Mouse (Mus musculus): ENCODE results near the gene Fau. TPM values are rescaled to one million over a fixed set of nuclear protein-coding genes. Genes with fewer than 3 reads are reported as not detected.
A peak's percentile ranks its signal among the peaks of the same experiment; 100 is the strongest.

The Fau gene
- polyA plus RNA-seq, 1 experiment from 2014 or later = 831 TPM

DNA sequence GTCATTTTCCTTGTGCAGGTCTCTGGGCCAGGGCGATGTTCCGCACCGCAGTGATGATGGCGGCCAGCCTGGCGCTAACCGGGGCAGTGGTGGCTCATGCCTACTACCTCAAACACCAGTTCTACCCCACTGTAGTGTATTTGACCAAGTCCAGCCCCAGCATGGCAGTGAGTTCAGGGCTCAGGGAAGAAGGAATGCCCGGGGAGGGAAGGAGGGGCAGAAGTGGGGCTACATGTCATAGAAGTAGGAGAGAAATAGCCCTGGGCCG, 9.8 kb upstream of the Fau start:
- WGBS = 90% methylated on average over 8 of the region's 8 CpGs

GRCm38 (mm10) chr19:6048681-6049410, 8.8 kb upstream of the Fau start:
- Histone ChIP-seq H3K9me3 (no peaks in the 10 kb centered on the region), H3K27me3 (replicated peaks; ENCODE audit: low read depth, poor library complexity, severe bottlenecking) (no peaks in the 10 kb centered on the region), H3K27ac (replicated peaks) (no peak overlapping the region), H3K36me3 (replicated peaks) (peaks cover 60% of the 10 kb centered on the region), H3K4me1 (peaks cover 26% of the 10 kb centered on the region), H3K4me3 (peak overlapping the region; percentile 82; the same call in 1 of the 2 replicates)
- 87% methylated on average over 11 of the region's 11 CpGs for WGBS
- DNase-seq (ENCODE audit: low spot score) = no peak

More for the DNA sequence above, 9.8 kb upstream of the Fau start:
- H3K27me3 ChIP-seq (replicated peaks; ENCODE audit: low read depth, poor library complexity, severe bottlenecking) = no peaks in the 10 kb centered on the region
- DNase-seq (ENCODE audit: low spot score) = no peak
- peaks cover 50% of the 10 kb centered on the region for H3K36me3 ChIP-seq (replicated peaks)
- no peak overlapping the region; the same call in 1 of the 2 replicates for H3K27ac ChIP-seq (replicated peaks)
- H3K4me1 ChIP-seq = peaks cover 26% of the 10 kb centered on the region
- peak overlapping the region; percentile 82 for H3K4me3 ChIP-seq
- H3K9me3 ChIP-seq = no peaks in the 10 kb centered on the region

DNA sequence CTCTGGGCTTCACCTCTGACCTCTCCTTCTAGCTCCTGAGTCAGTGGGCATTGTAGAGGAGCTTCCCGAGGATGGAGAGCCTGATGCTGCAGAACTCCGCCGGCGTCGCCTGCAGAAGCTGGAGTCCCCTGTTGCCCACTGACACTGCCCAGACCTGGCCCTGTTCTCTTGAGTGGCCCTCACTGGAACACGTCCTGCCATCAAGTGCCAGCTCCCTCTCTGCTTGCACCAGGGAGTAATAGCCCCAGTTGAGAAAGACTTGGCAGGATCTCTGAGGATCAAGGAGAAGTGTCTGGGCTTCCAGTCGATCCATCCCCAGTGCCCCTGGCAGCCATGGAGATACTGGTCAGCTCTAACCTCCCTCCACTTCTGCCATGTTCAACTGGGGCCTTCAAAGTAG, 5.1 kb upstream of the Fau start:
- Histone ChIP-seq H3K9me3 (no peaks in the 10 kb centered on the region), H3K27me3 (replicated peaks; ENCODE audit: low read depth, poor library complexity, severe bottlenecking) (no peaks in the 10 kb centered on the region), H3K36me3 (replicated peaks) (peaks cover 85% of the 10 kb centered on the region), H3K27ac (replicated peaks) (no peak overlapping the region), H3K4me1 (peaks cover 24% of the 10 kb centered on the region), H3K4me3 (no peak overlapping the region)
- DNase-seq (ENCODE audit: low spot score) = no peak
- 91% methylated on average over 7 of the region's 7 CpGs for WGBS

GRCm38 (mm10) chr19:6054296-6054695, 3.3 kb upstream of the Fau start:
- Histone ChIP-seq H3K36me3 (replicated peaks) (peaks cover 79% of the 10 kb centered on the region), H3K27ac (replicated peaks) (no peak overlapping the region), H3K4me3 (no peak overlapping the region), H3K4me1 (peaks cover 20% of the 10 kb centered on the region), H3K9me3 (no peaks in the 10 kb centered on the region), H3K27me3 (replicated peaks; ENCODE audit: low read depth, poor library complexity, severe bottlenecking) (no peaks in the 10 kb centered on the region)
- 86% methylated on average over 5 of the region's 5 CpGs for WGBS
- DNase-seq (ENCODE audit: low spot score) = no peak

DNA sequence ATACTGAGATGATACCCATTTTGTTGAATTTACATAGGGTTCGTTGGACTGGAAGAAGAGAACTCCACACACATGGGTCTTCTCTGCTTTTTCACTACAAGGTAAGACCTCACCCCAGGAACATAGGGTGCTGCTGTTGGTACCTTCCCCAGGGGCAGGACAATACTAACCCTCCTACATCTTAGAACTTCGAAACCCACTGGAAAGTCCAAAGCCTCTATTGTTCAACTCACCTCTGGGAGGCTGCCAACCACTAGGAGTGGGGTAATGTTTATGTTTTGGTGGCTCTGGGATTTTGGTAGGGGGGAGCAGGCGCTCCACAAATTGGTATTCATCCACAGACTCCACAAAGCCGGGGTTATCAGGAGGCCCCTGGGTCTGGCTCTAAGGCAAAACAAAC, 948 bp upstream of the Fau start:
- H3K27ac ChIP-seq (replicated peaks) = no peak overlapping the region
- H3K9me3 ChIP-seq = no peaks in the 10 kb centered on the region
- peaks cover 29% of the 10 kb centered on the region for H3K4me1 ChIP-seq
- WGBS = 70% methylated on average over 4 of the region's 4 CpGs
- no peak for DNase-seq (ENCODE audit: low spot score)
- peak overlapping the region; percentile 70 for H3K4me3 ChIP-seq
- H3K27me3 ChIP-seq (replicated peaks; ENCODE audit: low read depth, poor library complexity, severe bottlenecking) = no peaks in the 10 kb centered on the region
- peaks cover 65% of the 10 kb centered on the region for H3K36me3 ChIP-seq (replicated peaks)

DNA sequence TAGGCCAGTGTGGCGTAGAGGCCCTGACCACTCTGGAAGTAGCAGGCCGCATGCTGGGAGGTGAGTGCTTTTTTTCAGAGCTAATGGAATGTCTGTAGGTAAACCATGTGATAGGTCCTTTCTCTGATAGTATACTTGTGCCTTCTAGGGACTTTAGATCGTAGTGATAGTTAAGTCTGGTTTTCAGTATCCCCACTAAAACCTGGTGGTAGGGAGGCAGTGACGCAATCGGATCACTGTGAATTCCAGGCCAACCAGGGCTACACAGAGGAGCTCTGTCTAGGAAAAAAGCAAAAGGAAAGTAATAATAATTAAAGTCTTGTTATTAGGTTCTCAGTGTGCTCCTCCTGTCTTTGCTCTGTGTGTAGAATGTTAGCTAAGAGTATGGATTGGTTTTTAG, 869 bp downstream of the Fau start:
- Histone ChIP-seq H3K36me3 (replicated peaks) (peaks cover 61% of the 10 kb centered on the region), H3K27me3 (replicated peaks; ENCODE audit: low read depth, poor library complexity, severe bottlenecking) (no peaks in the 10 kb centered on the region), H3K27ac (replicated peaks) (peak overlapping the region; percentile 90), H3K9me3 (no peaks in the 10 kb centered on the region), H3K4me1 (peaks cover 45% of the 10 kb centered on the region), H3K4me3 (peak overlapping the region; percentile 70)
- DNase-seq (ENCODE audit: low spot score) = no peak
- 36% methylated on average over 5 of the region's 5 CpGs for WGBS

GRCm38 (mm10) chr19:6058966-6059365, 1.3 kb downstream of the Fau start:
- Histone ChIP-seq H3K36me3 (replicated peaks) (peaks cover 61% of the 10 kb centered on the region), H3K9me3 (no peaks in the 10 kb centered on the region), H3K4me1 (peaks cover 45% of the 10 kb centered on the region), H3K27ac (replicated peaks) (no peak overlapping the region), H3K4me3 (peak overlapping the region; percentile 70), H3K27me3 (replicated peaks; ENCODE audit: low read depth, poor library complexity, severe bottlenecking) (no peaks in the 10 kb centered on the region)
- DNase-seq (ENCODE audit: low spot score) = no peak
- whole genome bisulfite sequencing = 86% methylated on average over 5 of the region's 5 CpGs

- Histone ChIP-seq H3K4me3 (peak within 1 kb of the TSS; percentile 94), H3K27me3 (replicated peaks; ENCODE audit: low read depth, poor library complexity, severe bottlenecking) (no peaks in the 10 kb centered on the region), H3K4me1 (peaks cover 45% of the 10 kb centered on the region), H3K36me3 (replicated peaks) (peaks cover 41% of the 10 kb centered on the region), H3K27ac (replicated peaks) (peak within 1 kb of the TSS; percentile 94), H3K9me3 (no peaks in the 10 kb centered on the region)
- DNase-seq (ENCODE audit: low spot score) = peak; percentile 93
- WGBS = under 1% methylated on average over 58 of the region's 58 CpGs
Observed at GRCm38 (mm10) chr19:6061021-6061533, 3.4 kb downstream of the Fau start, which contains the start of gene Znhit2. Znhit2 (plus strand) TSS chr19:6061192.

GRCm38 (mm10) chr19:6061641-6062302, 4.1 kb downstream of the Fau start:
- Histone ChIP-seq H3K27ac (replicated peaks) (peak overlapping the region; percentile 94), H3K4me3 (peak overlapping the region; percentile 94), H3K9me3 (no peaks in the 10 kb centered on the region), H3K27me3 (replicated peaks; ENCODE audit: low read depth, poor library complexity, severe bottlenecking) (no peaks in the 10 kb centered on the region), H3K36me3 (replicated peaks) (peaks cover 38% of the 10 kb centered on the region), H3K4me1 (peaks cover 45% of the 10 kb centered on the region)
- peak; percentile 56 for DNase-seq (ENCODE audit: low spot score)
- WGBS = 3% methylated on average over 44 of the region's 44 CpGs

DNA sequence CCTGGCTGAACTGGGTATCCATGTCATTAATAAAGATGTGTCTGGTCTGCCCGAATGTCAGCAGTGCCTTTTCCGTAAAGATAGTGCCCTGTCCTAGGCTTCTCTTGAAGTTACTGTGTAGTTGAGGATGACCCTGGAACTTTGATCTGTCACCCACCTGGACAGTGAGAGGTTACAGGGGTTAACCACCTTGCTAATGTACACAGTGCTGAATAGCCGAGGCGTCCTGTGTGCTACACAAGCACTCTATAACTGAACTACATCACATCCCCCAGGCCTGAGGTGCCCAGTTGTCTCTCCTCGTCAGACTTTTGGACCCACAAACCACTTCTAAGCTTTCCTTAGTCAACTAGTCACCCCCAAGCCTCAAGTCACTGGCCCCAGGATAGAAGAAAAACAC, 4.8 kb downstream of the Fau start:
- Histone ChIP-seq H3K4me3 (peak overlapping the region; percentile 94), H3K27ac (replicated peaks) (peak overlapping the region; percentile 94), H3K9me3 (no peaks in the 10 kb centered on the region), H3K27me3 (replicated peaks; ENCODE audit: low read depth, poor library complexity, severe bottlenecking) (no peaks in the 10 kb centered on the region), H3K36me3 (replicated peaks) (peaks cover 38% of the 10 kb centered on the region), H3K4me1 (peaks cover 49% of the 10 kb centered on the region)
- peak; percentile 8 for DNase-seq (ENCODE audit: low spot score)
- 75% methylated on average over 5 of the region's 5 CpGs for WGBS

DNA sequence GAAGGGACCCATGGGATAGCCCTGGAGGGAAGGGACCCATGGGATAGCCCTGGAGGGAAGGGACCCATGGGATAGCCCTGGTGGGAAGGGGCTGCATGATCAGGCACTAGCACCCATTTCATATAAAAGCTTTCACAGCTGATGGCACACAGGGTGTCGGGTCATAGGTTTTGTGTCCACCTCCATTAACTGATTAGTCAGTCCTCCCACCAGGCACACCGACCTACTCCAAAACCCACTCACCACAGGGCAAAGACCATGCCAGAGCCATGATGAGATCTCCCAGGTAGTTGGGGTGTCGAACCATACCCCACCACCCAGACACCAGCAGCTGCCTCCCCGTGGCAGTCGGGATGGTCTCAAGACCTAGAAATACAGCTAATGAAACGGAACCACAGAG, 5.4 kb downstream of the Fau start:
- peaks cover 56% of the 10 kb centered on the region for H3K4me1 ChIP-seq
- no peak overlapping the region for H3K27ac ChIP-seq (replicated peaks)
- WGBS = 94% methylated on average over 6 of the region's 6 CpGs

DNA sequence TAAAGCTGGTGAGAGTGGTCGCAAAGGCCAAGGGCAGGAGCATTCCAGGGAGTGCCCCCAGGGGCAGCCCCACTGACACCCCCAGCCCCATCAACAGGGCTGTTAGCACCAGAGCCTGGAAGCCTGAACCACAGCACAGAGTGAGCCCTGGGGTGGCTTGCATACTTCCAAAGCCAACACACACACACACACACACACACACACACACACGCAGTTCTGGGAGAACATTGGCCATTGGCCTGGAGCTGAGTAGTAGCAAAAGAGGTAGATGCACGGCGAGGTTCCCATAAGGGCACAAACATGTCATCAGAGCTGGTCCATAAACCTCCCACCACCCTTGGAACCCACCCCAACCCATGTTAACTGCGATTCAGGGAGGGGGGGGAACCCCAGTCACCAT, 8.9 kb downstream of the Fau start:
- peak overlapping the region; percentile 81 for H3K27ac ChIP-seq (replicated peaks)
- H3K9me3 ChIP-seq = no peaks in the 10 kb centered on the region
- no peak for DNase-seq (ENCODE audit: low spot score)
- H3K4me1 ChIP-seq = peaks cover 43% of the 10 kb centered on the region
- H3K4me3 ChIP-seq = peak overlapping the region; percentile 66
- H3K36me3 ChIP-seq (replicated peaks) = peaks cover 51% of the 10 kb centered on the region
- H3K27me3 ChIP-seq (replicated peaks; ENCODE audit: low read depth, poor library complexity, severe bottlenecking) = no peaks in the 10 kb centered on the region
- 42% methylated on average over 5 of the region's 5 CpGs for WGBS

More for the DNA sequence above, 5.4 kb downstream of the Fau start:
- H3K27me3 ChIP-seq (replicated peaks; ENCODE audit: low read depth, poor library complexity, severe bottlenecking) = no peaks in the 10 kb centered on the region
- peaks cover 38% of the 10 kb centered on the region for H3K36me3 ChIP-seq (replicated peaks)
- H3K9me3 ChIP-seq = no peaks in the 10 kb centered on the region
- H3K4me3 ChIP-seq = peak overlapping the region; percentile 94; the same call in 1 of the 2 replicates
- DNase-seq (ENCODE audit: low spot score) = peak; percentile 7

Data from embryonic facial prominence, embryonic 10.5 days (tissue).